Mouse (Mus musculus) liver, embryonic 16.5 days (tissue): Measurements from ENCODE around the gene Pgm2. TPM values are rescaled to one million over a fixed set of nuclear protein-coding genes. Genes with fewer than 3 reads are reported as not detected.

Experiments
- ATAC-seq: fragments of 200-750 bp; cut with Nextera tagmentation; 2 replicates; pipeline ENCODE4 v1.8.0; 2017; ENCODE audit warnings: low read depth, mild to moderate bottlenecking, moderate number of reproducible peaks, moderate library complexity
- H3K27ac ChIP-seq: fragments of 300-500 bp; sonication (generic); 2 replicates; pipeline ENCODE4 v1.5.1; 2014; ENCODE audit warnings: mild to moderate bottlenecking, low read length
- H3K27me3 ChIP-seq: fragments of 300-500 bp; sonication (generic); 2 replicates; pipeline ENCODE4 v1.6.1; 2014; ENCODE audit warnings: low read depth, low read length, mixed read lengths; ENCODE audit not compliant: control insufficient read depth, insufficient read depth
- H3K36me3 ChIP-seq: fragments of 300-500 bp; sonication (generic); 2 replicates; pipeline ENCODE4 v1.6.1; 2014; ENCODE audit warnings: mild to moderate bottlenecking; ENCODE audit not compliant: control insufficient read depth, insufficient read depth
- H3K4me1 ChIP-seq: fragments of 300-500 bp; sonication (generic); 2 replicates; pipeline ENCODE4 v1.6.1; 2014; ENCODE audit warnings: low read depth, low read length, mixed read lengths; ENCODE audit not compliant: control insufficient read depth
- H3K4me2 ChIP-seq: fragments of 300-500 bp; sonication (generic); 2 replicates; pipeline ENCODE4 v1.6.1; 2014; ENCODE audit warnings: low read depth, low read length, mixed read lengths
- H3K4me3 ChIP-seq: fragments of 300-500 bp; sonication (generic); 2 replicates; pipeline ENCODE4 v1.5.1; 2014; ENCODE audit warnings: low read depth, mild to moderate bottlenecking, low read length
- H3K9ac ChIP-seq: fragments of 300-500 bp; sonication (generic); 2 replicates; pipeline ENCODE4 v1.6.1; 2014; ENCODE audit warnings: low read depth, low read length
- H3K9me3 ChIP-seq: fragments of 300-500 bp; sonication (generic); replicated peaks from 2 replicates; pipeline ENCODE4 v1.6.1; 2016; ENCODE audit warnings: low read length; ENCODE audit not compliant: control insufficient read depth
- WGBS: fragments of 180-500 bp; shearing (Covaris S2); extraction: QIAGEN DNeasy Blood & Tissue Kit; methylation state at CpG from one replicate; pipeline ENCODE4 v1.1.7; 2014; ENCODE audit not compliant: insufficient replicate concordance; 5-methylcytosine and 5-hydroxymethylcytosine counted together
- microRNA-seq: library from miRNA; unstranded; fragments of <30 nt; microRNA quantifications from one replicate; pipeline ENCODE4, GENCODE M21; 2016
- polyA plus RNA-seq: library from polyadenylated mRNA; unstranded; fragments of >200 nt; fragmentation: Nextera tagmentation; extraction: Ambion mirVana; gene quantifications from 2 replicates; pipeline ENCODE4 v1.2.1, GENCODE M21; 2015

Pgm2 gene
- polyA plus RNA-seq, 1 experiment from 2014 or later: 12.8 TPM

- Histone ChIP-seq H3K27ac (no peak overlapping the region), H3K4me1 (no peaks in the 10 kb centered on the region), H3K4me3 (no peak overlapping the region), H3K4me2 (no peak overlapping the region), H3K27me3 (no peaks in the 10 kb centered on the region), H3K36me3 (no peaks in the 10 kb centered on the region), H3K9me3 (no peaks in the 10 kb centered on the region), H3K9ac (no peak overlapping the region)
- WGBS: 80% methylated on average over 16 of the region's 16 CpGs
- no peak for ATAC-seq
Observed at GRCm38 (mm10) chr5:64173302-64173701, 80.6 kb downstream of the Pgm2 start.

DNA sequence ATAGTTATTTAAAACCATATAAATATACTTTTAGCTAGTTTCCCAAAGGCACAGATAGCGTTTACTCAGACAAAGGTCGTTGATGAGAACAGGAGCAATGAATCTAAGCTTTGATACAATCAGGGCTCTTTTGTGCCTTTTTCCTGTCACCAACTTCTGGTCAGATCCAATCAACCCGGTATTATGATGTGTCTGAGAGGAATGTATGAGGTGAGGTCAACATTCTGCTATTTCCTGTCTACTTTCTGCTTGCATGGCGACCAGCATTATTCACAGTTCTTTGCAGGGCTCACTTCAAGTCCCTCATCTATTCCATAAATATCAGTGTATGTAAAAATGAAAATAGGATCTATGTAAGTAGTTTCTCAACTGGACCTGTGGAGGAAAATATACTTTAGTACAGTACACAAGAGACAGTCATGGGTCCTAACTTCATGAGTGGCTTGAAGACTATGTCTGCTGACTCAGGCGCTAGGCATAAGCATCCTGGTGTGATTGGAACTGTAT lies 81.7 kb downstream of the Pgm2 start:
- Histone ChIP-seq H3K4me2 (no peak overlapping the region), H3K27ac (no peak overlapping the region), H3K9ac (no peak overlapping the region), H3K4me1 (no peaks in the 10 kb centered on the region), H3K27me3 (no peaks in the 10 kb centered on the region), H3K4me3 (no peak overlapping the region), H3K9me3 (no peaks in the 10 kb centered on the region), H3K36me3 (no peaks in the 10 kb centered on the region)
- ATAC-seq: no peak
- 61% methylated on average over 5 of the region's 5 CpGs for WGBS

Small RNA genes lying within 50 kb of the gene (microRNA-seq; reads per million reads assigned to microRNA genes)
- gene Gm22395 (not detected), gene Gm23967 (not detected)

Other genes with a start within 250 kb of the Pgm2 start
- gene Rell1, start 124.1 kb upstream of the Pgm2 start, polyA plus RNA-seq: 8.9 and 9.1 TPM in 2 replicates
- 6.0 and 6.3 TPM in 2 replicates for gene Tbc1d1, start 63.4 kb downstream of the Pgm2 start, polyA plus RNA-seq